Mouse (Mus musculus): ENCODE data around the gene S100a4.

DNA sequence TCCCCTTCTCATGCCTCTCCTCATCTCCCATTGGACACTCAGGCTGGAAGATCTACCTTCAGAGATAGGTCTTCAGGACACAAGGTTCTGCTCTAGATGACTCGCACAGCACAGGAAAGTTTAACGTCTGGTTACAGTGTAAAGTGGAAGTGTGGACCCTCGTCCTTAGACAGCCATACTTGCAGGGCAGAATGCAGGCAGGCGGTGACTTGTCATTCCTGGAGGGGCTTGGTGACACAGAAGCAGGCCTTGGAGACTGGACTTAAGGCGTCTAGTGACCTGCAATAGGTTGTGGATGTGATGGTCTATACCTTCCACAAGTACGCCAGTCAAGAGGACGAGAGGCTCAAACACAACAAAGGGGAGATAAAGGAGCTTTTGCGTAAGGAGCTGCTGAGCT, 13.6 kb upstream of the S100a4 start, which contains the start of gene S100a2:
- TF ChIP-seq SIN3A (IDR thresholded peaks at IDR 0.05; ENCODE audit: low read length) (no peak), POLR2A (IDR thresholded peaks at IDR 0.05; ENCODE audit: low read depth, low read length) (no peak), ZMIZ1 (IDR thresholded peaks at IDR 0.05; ENCODE audit: low read depth, low read length) (no peak), RCOR1 (conservative IDR thresholded peaks at IDR 0.05; ENCODE audit: low read depth, low read length) (no peak), MAX (IDR thresholded peaks at IDR 0.05; ENCODE audit: low read length) (no peak), ELF1 (IDR thresholded peaks at IDR 0.05; ENCODE audit: low read depth, low read length) (no peak), UBTF (IDR thresholded peaks at IDR 0.05; ENCODE audit: low read depth, low read length) (no peak), CTCF (conservative IDR thresholded peaks at IDR 0.05 in 1 of 2, IDR thresholded peaks at IDR 0.05 in 1 of 2; ENCODE audit: low read depth in 2 of 2, low read length in 2 of 2) (no peak), SMC3 (IDR thresholded peaks at IDR 0.05; ENCODE audit: low read depth, low read length) (no peak), RAD21 (IDR thresholded peaks at IDR 0.05; ENCODE audit: low read depth, low read length) (no peak), MEF2A (IDR thresholded peaks at IDR 0.05; ENCODE audit: borderline replicate concordance, low read depth, low read length) (no peak)

All from CH12.LX (cell line).